Mouse (Mus musculus): ENCODE measurements around the gene Ccdc90b. TPM values are rescaled to one million over a fixed set of nuclear protein-coding genes. Genes with fewer than 3 reads are reported as not detected.

Gene Ccdc90b
- 34.2 and 34.5 TPM in 2 replicates for polyA plus RNA-seq (2015; fragmentation: Nextera tagmentation; extraction: Ambion mirVana)

DNA sequence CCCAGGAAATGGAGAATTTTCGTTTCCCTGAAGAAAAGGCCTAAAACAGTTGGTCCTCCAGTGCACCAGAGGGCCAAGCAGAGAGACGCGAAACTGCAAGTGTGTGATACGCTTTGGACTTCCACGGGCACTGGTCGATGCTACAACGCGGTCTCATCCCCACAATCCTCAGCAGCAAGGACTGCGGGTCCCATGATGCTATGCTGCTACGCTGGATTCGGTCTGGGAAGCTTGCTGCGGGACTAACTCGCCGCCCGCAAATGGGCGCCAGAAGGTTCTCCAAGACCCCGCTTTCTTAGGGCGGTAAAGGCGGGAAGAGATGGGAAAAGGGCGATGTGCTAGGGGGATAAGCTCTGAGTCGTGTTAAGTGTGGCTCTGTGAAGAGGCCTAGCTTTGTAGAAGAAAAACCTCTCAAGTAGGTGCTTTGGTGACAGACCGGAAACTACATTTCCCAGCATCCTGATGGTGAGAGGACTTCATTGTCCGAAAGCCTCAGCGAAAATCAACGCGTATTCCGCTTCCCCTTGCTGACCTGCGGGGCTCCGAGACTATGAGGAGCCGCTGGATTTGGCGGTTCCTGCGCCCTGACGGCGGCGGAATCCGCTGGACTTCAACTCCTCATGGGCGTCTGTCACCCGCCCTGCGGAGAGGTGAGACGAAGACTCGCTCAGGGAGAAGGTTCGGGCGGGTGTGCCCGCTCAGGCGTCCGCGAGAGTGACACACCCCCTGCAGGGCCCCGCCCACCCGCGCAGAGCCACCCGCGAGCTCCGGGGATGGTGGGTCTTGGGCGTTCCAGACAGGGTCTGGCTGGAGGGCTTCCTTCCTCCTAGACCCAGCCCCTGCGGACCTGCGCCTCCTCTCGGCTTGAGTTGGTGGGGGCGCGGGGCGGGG, at the start of gene Ccdc90b:
Gene Ccdc90b (plus strand): TSS at position 164 of the 891 bp plus-strand sequence.
- DNase-seq (ENCODE audit: low spot score), result peak; percentile 90

GRCm38 (mm10) chr7:92520397-92520796, 40.6 kb upstream of the Ccdc90b start:
- DNase-seq (ENCODE audit: low spot score), result no peak

DNA sequence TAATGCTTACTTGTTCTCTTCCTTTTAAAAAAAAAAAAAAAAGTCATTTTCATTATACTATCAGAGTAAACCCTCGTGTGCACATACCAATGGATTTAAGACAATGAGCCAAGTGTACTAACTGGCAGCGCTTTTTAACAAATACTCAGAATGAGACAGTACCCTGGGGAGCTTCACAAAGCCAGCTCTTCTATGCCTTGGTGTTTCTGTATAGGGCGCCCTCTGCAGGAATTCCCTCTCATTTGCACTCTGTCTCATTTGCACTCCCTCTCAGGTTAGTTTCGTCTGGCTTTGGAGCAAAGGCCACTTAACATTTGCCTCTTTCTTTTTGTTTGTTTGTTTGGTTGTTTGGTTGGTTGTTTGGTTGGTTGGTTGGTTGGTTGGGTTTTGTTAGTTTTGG, 40.1 kb upstream of the Ccdc90b start:
- DNase-seq (ENCODE audit: low spot score), result peak; percentile 18

DNA sequence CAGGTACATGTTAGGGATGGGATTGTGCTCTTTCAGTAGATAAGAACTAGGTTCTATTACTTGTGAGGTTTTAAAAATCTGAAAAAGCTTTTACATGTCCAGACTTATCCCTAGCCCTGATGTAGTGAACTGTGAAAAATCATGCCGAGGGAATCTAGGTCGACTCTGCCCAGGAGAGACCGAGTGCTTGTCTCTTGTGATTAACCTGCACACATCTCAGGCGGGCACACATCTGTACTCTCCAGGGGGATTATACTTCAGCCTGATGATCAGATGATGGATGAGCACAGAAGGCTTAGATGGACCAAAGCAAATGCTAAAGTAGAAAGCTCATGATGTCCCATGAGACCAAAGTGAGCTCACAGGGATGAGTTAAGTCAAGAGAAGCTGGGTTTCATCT, 31.7 kb upstream of the Ccdc90b start:
- DNase-seq (ENCODE audit: low spot score), result no peak

DNA sequence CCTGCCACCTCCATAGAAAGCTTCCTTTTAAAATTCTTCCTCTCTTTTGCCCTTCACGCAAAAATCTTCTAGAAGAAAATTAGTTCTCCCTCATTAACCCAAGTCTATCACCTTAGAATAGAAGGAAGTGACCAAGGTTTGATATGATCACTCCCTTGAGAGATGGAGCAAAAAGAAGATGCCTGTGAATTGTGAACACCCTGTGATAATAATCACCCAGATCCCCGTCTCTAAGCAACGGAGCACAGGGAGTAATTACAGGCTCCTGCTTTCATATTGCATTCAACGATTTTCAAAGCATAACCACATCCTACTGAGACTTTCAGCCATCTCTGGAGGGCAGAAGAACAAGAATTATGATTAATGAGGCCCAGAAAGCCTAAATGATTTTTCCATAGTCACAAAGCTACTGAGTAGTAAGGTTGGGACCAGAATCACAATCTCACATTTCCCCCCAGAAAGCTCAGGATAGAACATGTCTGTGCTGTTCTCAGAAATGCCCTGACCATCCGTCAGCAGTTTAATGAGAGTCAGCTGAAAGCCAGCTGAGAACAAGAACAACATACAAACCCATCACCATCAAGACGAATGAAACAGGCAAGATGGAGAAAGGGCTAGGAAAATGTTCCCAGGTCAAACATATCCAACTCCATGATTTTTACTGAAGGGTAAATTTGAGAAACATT, 28.5 kb upstream of the Ccdc90b start:
- DNase-seq (ENCODE audit: low spot score), result no peak

DNA sequence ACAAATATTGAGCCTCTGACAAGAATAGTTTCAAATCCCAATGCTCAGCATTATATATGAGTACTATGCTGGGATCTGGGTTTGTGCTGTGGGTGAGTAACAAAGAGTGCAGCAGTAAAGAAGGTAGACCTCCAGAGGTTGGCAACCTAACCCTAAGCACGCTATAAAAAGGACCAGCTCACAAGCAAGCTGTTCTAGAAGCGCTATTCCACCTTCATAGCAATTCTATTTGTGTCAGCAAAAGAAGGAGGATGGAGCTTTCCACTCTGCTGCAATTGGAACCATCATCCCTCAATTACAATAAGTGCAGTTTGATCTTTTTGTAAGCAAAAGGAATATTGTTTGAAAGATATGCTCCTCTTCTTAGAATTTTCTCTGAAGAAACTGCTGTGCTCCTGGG, 14.2 kb upstream of the Ccdc90b start:
- DNase-seq (ENCODE audit: low spot score), result no peak

DNA sequence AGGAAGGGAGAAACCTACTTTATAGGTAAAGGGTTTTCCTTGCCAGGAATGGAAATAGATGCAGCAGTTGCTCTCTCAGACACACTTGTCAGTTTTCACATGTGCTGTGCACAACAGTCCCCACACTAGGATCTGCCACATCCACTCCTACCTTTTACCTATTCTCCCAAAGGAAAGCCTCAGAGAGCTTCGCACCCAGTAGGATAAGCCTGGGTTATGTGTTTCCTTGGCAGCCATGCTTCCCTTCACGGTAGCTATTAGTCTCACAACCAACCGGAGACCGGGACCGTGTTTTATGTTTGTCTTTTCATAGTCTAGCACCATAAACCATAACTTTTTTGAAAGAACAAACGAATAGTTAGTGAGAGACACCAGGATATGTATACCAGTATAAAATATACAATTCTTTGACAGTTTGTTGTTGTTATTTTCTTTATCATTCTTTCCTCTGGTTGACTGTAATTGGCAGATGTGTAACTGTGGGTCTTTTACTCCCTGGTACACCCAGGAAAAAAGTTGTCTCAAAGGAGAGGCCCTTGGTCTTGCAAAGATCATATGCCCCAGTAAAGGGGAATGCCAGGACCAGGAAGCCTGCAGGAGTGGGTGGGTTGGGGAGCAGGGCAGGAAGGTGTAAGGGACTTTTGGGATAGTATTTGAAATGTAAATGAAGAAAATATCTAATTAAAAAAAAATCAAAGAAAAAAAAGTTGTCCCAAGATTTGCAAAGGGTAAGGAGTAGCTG, 10.5 kb upstream of the Ccdc90b start:
- DNase-seq (ENCODE audit: low spot score), result no peak

GRCm38 (mm10) chr7:92550990-92551392, 10.0 kb upstream of the Ccdc90b start:
- peak; percentile 38 for DNase-seq (ENCODE audit: low spot score)

DNA sequence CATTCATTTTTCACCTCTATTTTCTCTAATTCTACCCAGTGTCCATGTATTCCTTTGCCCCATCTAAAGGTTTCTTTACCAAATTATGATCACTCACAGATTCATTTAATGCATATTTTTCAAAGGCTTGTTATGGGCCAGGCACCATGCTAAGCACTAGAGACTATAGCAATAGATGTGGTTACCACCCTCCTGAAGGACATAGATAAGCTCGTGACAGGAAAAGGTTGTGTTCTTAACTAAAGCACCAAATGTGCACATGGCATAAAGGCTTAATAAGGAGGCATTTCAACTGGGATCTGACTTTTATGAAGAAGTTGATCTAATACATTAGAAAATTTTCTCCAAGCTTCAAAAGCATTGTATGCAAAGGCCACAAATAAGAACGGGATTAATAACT, 2.2 kb upstream of the Ccdc90b start:
- DNase-seq (ENCODE audit: low spot score), result no peak

GRCm38 (mm10) chr7:92566775-92567174, 5.8 kb downstream of the Ccdc90b start:
- DNase-seq (ENCODE audit: low spot score), result no peak

GRCm38 (mm10) chr7:92580491-92581207, 19.7 kb downstream of the Ccdc90b start:
- no peak for DNase-seq (ENCODE audit: low spot score)

DNA sequence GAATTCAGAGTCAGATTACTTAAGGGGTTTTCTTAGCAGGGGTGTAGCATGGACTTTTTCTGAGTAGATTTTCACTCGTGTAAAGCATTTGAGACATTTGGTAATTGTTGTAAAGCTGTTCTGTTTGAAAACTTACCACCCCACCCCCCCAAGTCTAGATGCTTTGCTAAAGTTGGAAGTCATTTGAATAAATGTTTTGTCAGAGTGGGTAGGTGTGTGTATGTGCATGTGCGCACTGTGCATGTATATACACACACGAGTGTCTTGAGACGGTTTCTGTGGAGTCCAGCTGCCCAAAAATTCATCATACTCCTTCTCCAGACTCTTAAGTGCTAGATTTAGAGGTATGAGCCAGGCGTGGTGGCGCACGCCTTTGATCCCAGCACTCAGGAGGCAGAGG, 22.6 kb downstream of the Ccdc90b start:
- DNase-seq (ENCODE audit: low spot score), result no peak

- no peak for DNase-seq (ENCODE audit: low spot score)
Observed at GRCm38 (mm10) chr7:92589986-92590385, 29.0 kb downstream of the Ccdc90b start.

DNA sequence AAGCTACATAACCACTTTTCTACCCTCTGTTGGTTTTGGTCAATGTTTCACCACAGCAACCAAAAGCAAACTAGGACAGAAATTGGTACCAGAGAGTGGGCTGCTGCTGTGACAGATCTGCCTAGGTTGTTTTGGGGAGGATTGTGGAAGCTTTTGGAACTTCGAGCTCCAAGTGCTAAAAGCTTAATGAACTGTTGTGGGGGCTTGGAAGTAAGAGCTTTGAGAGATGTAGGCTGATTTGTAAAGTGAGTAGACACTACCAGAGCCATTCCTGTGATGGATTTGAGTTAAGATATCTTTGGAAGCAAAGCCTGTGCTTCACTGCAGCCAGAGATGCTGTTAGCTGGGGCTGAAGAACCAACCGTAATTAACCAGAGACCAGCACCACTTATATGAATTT, 29.9 kb downstream of the Ccdc90b start:
- no peak for DNase-seq (ENCODE audit: low spot score)

GRCm38 (mm10) chr7:92604961-92605360, 44.0 kb downstream of the Ccdc90b start:
- no peak for DNase-seq (ENCODE audit: low spot score)

DNA sequence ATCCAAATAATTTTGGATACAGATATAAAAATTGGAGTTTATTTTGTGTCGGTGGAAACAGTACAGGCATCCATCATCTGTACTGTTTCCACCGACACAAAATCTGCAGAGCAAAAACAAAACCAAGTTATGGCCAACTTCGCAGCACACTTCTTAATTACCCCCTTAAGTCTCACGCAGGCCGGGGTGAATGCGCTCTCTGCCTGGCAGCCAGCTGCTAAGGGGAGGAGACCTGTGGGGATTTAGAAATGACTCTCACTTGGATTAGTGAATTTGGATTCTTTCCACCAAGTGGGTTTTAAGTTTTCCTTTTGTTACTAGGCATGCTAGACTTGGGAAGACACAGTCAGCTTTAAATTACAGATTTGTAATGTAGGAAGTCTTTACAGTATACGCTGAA, 49.9 kb downstream of the Ccdc90b start:
- no peak for DNase-seq (ENCODE audit: low spot score)

GRCm38 (mm10) chr7:92624488-92624887, 63.5 kb downstream of the Ccdc90b start:
- DNase-seq (ENCODE audit: low spot score), result peak; percentile 32

DNA sequence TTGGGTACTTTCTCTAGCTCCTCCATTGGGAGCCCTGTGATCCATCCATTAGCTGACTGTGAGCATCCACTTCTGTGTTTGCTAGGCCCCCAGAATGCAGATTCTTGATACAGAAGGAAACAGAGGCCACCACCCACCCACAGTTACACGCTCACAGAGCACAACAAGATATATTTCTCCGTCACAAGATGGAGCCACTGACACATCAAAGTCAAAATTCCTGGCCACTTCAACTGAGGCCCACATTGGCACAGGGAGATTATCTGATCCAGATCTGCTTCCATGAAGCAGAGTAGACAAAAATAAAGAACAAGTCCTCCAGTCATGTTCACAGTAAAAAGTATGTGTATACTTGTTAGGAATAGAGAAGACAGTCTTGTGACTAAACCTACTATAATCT, 69.2 kb downstream of the Ccdc90b start:
- DNase-seq (ENCODE audit: low spot score), result no peak

Data from thymus, postnatal 0 days (tissue).